Mouse (Mus musculus) midbrain, embryonic 16.5 days (tissue): ENCODE results near the gene Bak1. TPM values are rescaled to one million over a fixed set of nuclear protein-coding genes. Genes with fewer than 3 reads are reported as not detected.

ENCODE experiments used
- ATAC-seq: fragments of 200-750 bp; cut with Nextera tagmentation; 2 replicates; pipeline ENCODE4 v1.8.0; 2017; ENCODE audit warnings: moderate TSS enrichment
- H3K27ac ChIP-seq: fragments of 300-500 bp; sonication (generic); 2 replicates; pipeline ENCODE4 v1.5.1; 2014; ENCODE audit warnings: mild to moderate bottlenecking, low read length, mixed read lengths
- H3K27me3 ChIP-seq: fragments of 300-500 bp; sonication (generic); 2 replicates; pipeline ENCODE4 v1.6.1; 2014; ENCODE audit warnings: low read depth, low read length, mixed read lengths; ENCODE audit not compliant: control insufficient read depth, insufficient read depth
- H3K36me3 ChIP-seq: fragments of 300-500 bp; sonication (generic); 2 replicates; pipeline ENCODE4 v1.6.1; 2014; ENCODE audit warnings: mild to moderate bottlenecking, low read length, moderate library complexity, mixed read lengths; ENCODE audit not compliant: control insufficient read depth, insufficient read depth
- H3K4me1 ChIP-seq: fragments of 300-500 bp; sonication (generic); 2 replicates; pipeline ENCODE4 v1.6.1; 2014; ENCODE audit warnings: mild to moderate bottlenecking, low read length, mixed read lengths; ENCODE audit not compliant: control insufficient read depth, insufficient read depth
- H3K4me2 ChIP-seq: fragments of 300-500 bp; sonication (generic); 2 replicates; pipeline ENCODE4 v1.6.1; 2014; ENCODE audit warnings: mild to moderate bottlenecking, low read length, mixed read lengths
- H3K4me3 ChIP-seq: fragments of 300-500 bp; sonication (generic); 2 replicates; pipeline ENCODE4 v1.5.1; 2014; ENCODE audit warnings: low read depth, mild to moderate bottlenecking, low read length, moderate library complexity, mixed read lengths
- H3K9ac ChIP-seq: fragments of 300-500 bp; sonication (generic); 2 replicates; pipeline ENCODE4 v1.6.1; 2014; ENCODE audit warnings: low read depth, low read length, mixed read lengths
- H3K9me3 ChIP-seq: fragments of 300-500 bp; sonication (generic); replicated peaks from 2 replicates; pipeline ENCODE4 v1.6.1; 2014; ENCODE audit warnings: mild to moderate bottlenecking, low read length, mixed read lengths; ENCODE audit not compliant: control insufficient read depth, poor library complexity, severe bottlenecking
- WGBS: fragments of 180-500 bp; shearing (Covaris S2); extraction: QIAGEN DNeasy Blood & Tissue Kit; methylation state at CpG from one replicate; pipeline ENCODE4 v1.1.7; 2014; 5-methylcytosine and 5-hydroxymethylcytosine counted together
- polyA plus RNA-seq: library from polyadenylated mRNA; unstranded; fragments of >200 nt; fragmentation: Nextera tagmentation; extraction: Ambion mirVana; gene quantifications from 2 replicates; pipeline ENCODE4 v1.2.1, GENCODE M21; 2015

Bak1 gene
- polyA plus RNA-seq, 1 experiment from 2014 or later = 3.7 TPM

- Histone ChIP-seq H3K9me3 (no peaks in the 10 kb centered on the region), H3K27me3 (peaks cover 41% of the 10 kb centered on the region), H3K27ac (no peak overlapping the region), H3K36me3 (no peaks in the 10 kb centered on the region), H3K4me3 (peak overlapping the region; percentile 47), H3K4me2 (peak overlapping the region; percentile 78), H3K4me1 (peaks cover 6% of the 10 kb centered on the region; the same call in 1 of the 2 replicates), H3K9ac (peak overlapping the region; percentile 58)
- ATAC-seq = no peak
- WGBS = 2% methylated on average over 24 of the region's 24 CpGs
These were observed 28.8 kb upstream of the Bak1 start for GRCm38 (mm10) chr17:27057517-27058055.

GRCm38 (mm10) chr17:27056812-27057516 lies 28.2 kb upstream of the Bak1 start, which contains the start of gene Itpr3:
Itpr3 (plus strand) TSS chr17:27057304.
- whole genome bisulfite sequencing = under 1% methylated on average over 64 of the region's 66 CpGs
- peak within 1 kb of the TSS; percentile 47 for H3K4me3 ChIP-seq
- no peaks in the 10 kb centered on the region for H3K9me3 ChIP-seq
- peak; percentile 36; the same call in 1 of the 2 replicates for ATAC-seq
- H3K4me1 ChIP-seq = peaks cover 6% of the 10 kb centered on the region; the same call in 1 of the 2 replicates
- H3K27me3 ChIP-seq = peaks cover 41% of the 10 kb centered on the region
- H3K27ac ChIP-seq = no peak within 1 kb of the TSS
- H3K9ac ChIP-seq = peak within 1 kb of the TSS; percentile 58
- H3K36me3 ChIP-seq = no peaks in the 10 kb centered on the region
- peak within 1 kb of the TSS; percentile 78 for H3K4me2 ChIP-seq

GRCm38 (mm10) chr17:27056170-27056569 lies 27.4 kb upstream of the Bak1 start:
- H3K9me3 ChIP-seq = no peaks in the 10 kb centered on the region
- H3K9ac ChIP-seq = no peak overlapping the region
- H3K4me1 ChIP-seq = peaks cover 6% of the 10 kb centered on the region; the same call in 1 of the 2 replicates
- H3K27ac ChIP-seq = no peak overlapping the region
- WGBS = 0% methylated on average over 13 of the region's 13 CpGs
- H3K27me3 ChIP-seq = peaks cover 41% of the 10 kb centered on the region
- ATAC-seq = no peak
- no peak overlapping the region for H3K4me3 ChIP-seq
- no peaks in the 10 kb centered on the region for H3K36me3 ChIP-seq
- H3K4me2 ChIP-seq = no peak overlapping the region; the same call in 1 of the 2 replicates

GRCm38 (mm10) chr17:27051514-27051913 lies 22.7 kb upstream of the Bak1 start:
- Histone ChIP-seq H3K36me3 (no peaks in the 10 kb centered on the region), H3K4me3 (no peak overlapping the region), H3K4me2 (no peak overlapping the region), H3K9me3 (no peaks in the 10 kb centered on the region), H3K27me3 (peaks cover 14% of the 10 kb centered on the region), H3K9ac (no peak overlapping the region), H3K4me1 (no peaks in the 10 kb centered on the region), H3K27ac (no peak overlapping the region)
- no peak for ATAC-seq
- 38% methylated on average over 10 of the region's 11 CpGs for WGBS

- H3K4me3 ChIP-seq = no peak overlapping the region
- 66% methylated on average over 5 of the region's 5 CpGs for WGBS
- H3K4me2 ChIP-seq = no peak overlapping the region
- no peak for ATAC-seq
- H3K27me3 ChIP-seq = peaks cover 9% of the 10 kb centered on the region
- H3K36me3 ChIP-seq = no peaks in the 10 kb centered on the region
- no peaks in the 10 kb centered on the region for H3K4me1 ChIP-seq
- no peak overlapping the region for H3K9ac ChIP-seq
- H3K27ac ChIP-seq = no peak overlapping the region
- H3K9me3 ChIP-seq = no peaks in the 10 kb centered on the region
These were observed 22.0 kb upstream of the Bak1 start for GRCm38 (mm10) chr17:27050853-27051252.

GRCm38 (mm10) chr17:27048445-27049239 lies 19.8 kb upstream of the Bak1 start:
- Histone ChIP-seq H3K36me3 (no peaks in the 10 kb centered on the region), H3K27me3 (no peaks in the 10 kb centered on the region), H3K27ac (no peak overlapping the region), H3K4me3 (no peak overlapping the region), H3K9ac (no peak overlapping the region), H3K9me3 (no peaks in the 10 kb centered on the region), H3K4me1 (no peaks in the 10 kb centered on the region), H3K4me2 (no peak overlapping the region)
- WGBS = 82% methylated on average over 14 of the region's 14 CpGs
- no peak for ATAC-seq

- no peak overlapping the region for H3K27ac ChIP-seq
- WGBS = 81% methylated on average over 14 of the region's 14 CpGs
- ATAC-seq = no peak
- no peak overlapping the region for H3K9ac ChIP-seq
- no peak overlapping the region for H3K4me3 ChIP-seq
- H3K36me3 ChIP-seq = no peaks in the 10 kb centered on the region
- no peaks in the 10 kb centered on the region for H3K9me3 ChIP-seq
- H3K27me3 ChIP-seq = no peaks in the 10 kb centered on the region
- no peaks in the 10 kb centered on the region for H3K4me1 ChIP-seq
- no peak overlapping the region for H3K4me2 ChIP-seq
These were observed 19.1 kb upstream of the Bak1 start for GRCm38 (mm10) chr17:27047762-27048444.

- peaks cover 7% of the 10 kb centered on the region for H3K4me1 ChIP-seq
- H3K36me3 ChIP-seq = no peaks in the 10 kb centered on the region
- no peak overlapping the region for H3K4me3 ChIP-seq
- ATAC-seq = no peak
- WGBS = 92% methylated on average over 6 of the region's 6 CpGs
- H3K9ac ChIP-seq = no peak overlapping the region
- H3K27me3 ChIP-seq = no peaks in the 10 kb centered on the region
- H3K27ac ChIP-seq = no peak overlapping the region
- H3K4me2 ChIP-seq = no peak overlapping the region
- H3K9me3 ChIP-seq = no peaks in the 10 kb centered on the region
These were observed 16.4 kb upstream of the Bak1 start for GRCm38 (mm10) chr17:27045164-27045563.
